Mouse (Mus musculus) left cerebral cortex, adult 2 months (tissue): ENCODE results near the gene Slc2a12. TPM values are rescaled to one million over a fixed set of nuclear protein-coding genes. Genes with fewer than 3 reads are reported as not detected.

Experiments used
- DNase-seq, 2 experiments: peaks; one replicate each; pipeline ENCODE4 v3.0.0; 2021 to 2022; ENCODE audit warnings: low spot score in 2 of 2, mixed read lengths in 1 of 2; ENCODE audit errors: extremely low spot score in 1 of 2
- H3K27ac ChIP-seq: fragments of 200-600 bp; 2 replicates; pipeline ENCODE4 v1.8.1; 2022
- H3K4me3 ChIP-seq: fragments of 200-600 bp; 2 replicates; pipeline ENCODE4 v1.8.1; 2022
- CTCF ChIP-seq: fragments of 200-600 bp; IDR thresholded peaks from 2 replicates; pipeline ENCODE4 v1.8.1; 2022; ENCODE audit warnings: antibody characterized with exemption, mild to moderate bottlenecking, moderate library complexity
- intact Hi-C: fragments of 180-260 bp; cut with DNase I; formaldehyde crosslinking; loops from one replicate; pipeline ENCODE4 v1.15.1; 2025
- total RNA-seq, 2 experiments: library from RNA; stranded (reverse); gene quantifications; 2 replicates each; pipeline ENCODE4 v1.2.3; 2021

Gene Slc2a12
- total RNA-seq, 2 experiments from 2014 or later, result 4.2 to 4.6 TPM

- TF ChIP-seq CTCF, result no peak
- Histone ChIP-seq H3K27ac (peak overlapping the region; percentile 76), H3K4me3 (no peak overlapping the region)
- DNase-seq, result peak in 1 of 2 experiments; percentile 16
- intact Hi-C loops, result no loop called here
Measured at GRCm38 (mm10) chr10:22631528-22631927, 13.3 kb upstream of the Slc2a12 start.

GRCm38 (mm10) chr10:22631956-22632355 is 12.9 kb upstream of the Slc2a12 start:
- no peak for TF ChIP-seq CTCF
- H3K27ac ChIP-seq, result peak overlapping the region; percentile 76
- intact Hi-C loops, result loop anchor here (2.0 kb wide), 1 partner anchor 69 kb away; no protein-coding TSS in a partner anchor
- DNase-seq, result no peak
- H3K4me3 ChIP-seq, result no peak overlapping the region

DNA sequence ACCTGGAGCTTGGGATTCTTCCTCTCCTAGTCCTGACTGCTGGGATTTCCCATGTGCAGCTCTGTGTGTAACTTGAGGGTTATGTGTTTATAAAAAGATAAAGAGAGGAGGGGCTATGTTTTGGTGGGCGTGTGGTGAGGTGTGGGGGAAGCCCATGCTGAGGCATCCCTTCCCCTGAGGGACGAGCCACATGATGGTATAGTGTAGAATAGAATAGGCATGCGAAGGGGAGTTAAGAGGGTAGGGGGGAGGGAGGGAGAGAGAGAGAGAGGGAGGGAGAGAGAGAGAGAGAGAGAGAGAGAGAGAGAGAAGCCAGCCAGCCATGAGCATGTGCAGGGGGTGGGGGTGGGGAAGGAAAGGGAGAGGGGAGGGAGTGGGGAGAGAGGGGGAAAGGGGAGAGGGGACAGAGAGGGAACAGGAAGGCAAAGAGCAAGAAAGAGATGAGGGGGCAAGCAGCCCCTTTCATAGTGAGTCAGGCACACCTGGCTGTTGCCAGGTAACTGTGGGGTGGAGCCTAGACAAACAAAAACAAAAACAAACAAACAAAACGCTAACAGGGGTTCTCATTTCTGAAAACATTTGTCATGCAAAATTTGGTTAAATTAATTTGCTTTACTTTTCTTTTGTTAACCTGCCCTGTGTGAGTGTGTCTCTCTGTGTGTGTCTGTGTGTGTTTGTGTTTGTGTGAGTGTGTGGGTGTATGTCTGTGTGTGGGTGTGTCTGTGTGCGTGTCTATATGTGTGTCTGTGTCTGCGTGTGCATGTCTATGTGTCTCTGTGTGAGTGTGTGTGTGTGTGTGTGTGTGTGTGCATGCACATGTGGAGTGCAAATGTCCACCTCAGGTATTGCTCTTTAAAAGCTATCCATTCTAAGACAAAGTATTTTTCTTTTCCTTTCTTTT is 11.2 kb upstream of the Slc2a12 start:
- intact Hi-C loops, result loop anchor here (2.0 kb wide), 1 partner anchor 67 kb away; no protein-coding TSS in a partner anchor
- no peak for DNase-seq
- no peak for TF ChIP-seq CTCF
- no peak overlapping the region for H3K4me3 ChIP-seq
- H3K27ac ChIP-seq, result no peak overlapping the region

GRCm38 (mm10) chr10:22637241-22637640 is 7.6 kb upstream of the Slc2a12 start:
- H3K27ac ChIP-seq, result no peak overlapping the region
- no peak overlapping the region for H3K4me3 ChIP-seq
- no peak for TF ChIP-seq CTCF
- no peak for DNase-seq
- intact Hi-C loops, result no loop called here

GRCm38 (mm10) chr10:22644171-22644570 is 640 bp upstream of the Slc2a12 start:
- Histone ChIP-seq H3K4me3 (peak overlapping the region; percentile 53), H3K27ac (peak overlapping the region; percentile 82; the same call in 1 of the 2 replicates)
- intact Hi-C loops, result no loop called here
- no peak for DNase-seq
- TF ChIP-seq CTCF, result no peak

DNA sequence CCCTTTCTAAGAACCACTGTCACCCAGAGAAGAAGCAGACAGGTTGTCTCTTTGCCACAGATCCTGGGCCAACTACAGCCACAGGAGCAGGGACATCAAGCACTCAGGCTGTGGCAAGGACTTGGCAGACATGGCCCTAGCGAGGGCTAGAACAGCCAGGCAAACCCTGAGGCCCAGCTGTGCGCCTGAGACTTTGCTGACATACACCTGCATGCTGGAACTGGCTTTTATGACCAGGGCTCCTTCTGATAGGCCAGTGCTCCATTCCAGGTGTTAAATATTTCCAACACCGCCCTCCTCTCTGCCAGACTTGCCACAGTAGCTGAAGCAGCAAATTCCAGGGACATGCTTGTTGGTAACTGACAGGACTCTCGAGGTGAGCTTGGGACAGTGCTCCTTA is 3.9 kb downstream of the Slc2a12 start:
- no peak for TF ChIP-seq CTCF
- no peak for DNase-seq
- Histone ChIP-seq H3K4me3 (no peak overlapping the region), H3K27ac (no peak overlapping the region)
- intact Hi-C loops, result no loop called here

- no peak overlapping the region for H3K4me3 ChIP-seq
- TF ChIP-seq CTCF, result no peak
- intact Hi-C loops, result no loop called here
- H3K27ac ChIP-seq, result no peak overlapping the region
- DNase-seq, result no peak
Measured at GRCm38 (mm10) chr10:22653820-22654219, 9.0 kb downstream of the Slc2a12 start.

DNA sequence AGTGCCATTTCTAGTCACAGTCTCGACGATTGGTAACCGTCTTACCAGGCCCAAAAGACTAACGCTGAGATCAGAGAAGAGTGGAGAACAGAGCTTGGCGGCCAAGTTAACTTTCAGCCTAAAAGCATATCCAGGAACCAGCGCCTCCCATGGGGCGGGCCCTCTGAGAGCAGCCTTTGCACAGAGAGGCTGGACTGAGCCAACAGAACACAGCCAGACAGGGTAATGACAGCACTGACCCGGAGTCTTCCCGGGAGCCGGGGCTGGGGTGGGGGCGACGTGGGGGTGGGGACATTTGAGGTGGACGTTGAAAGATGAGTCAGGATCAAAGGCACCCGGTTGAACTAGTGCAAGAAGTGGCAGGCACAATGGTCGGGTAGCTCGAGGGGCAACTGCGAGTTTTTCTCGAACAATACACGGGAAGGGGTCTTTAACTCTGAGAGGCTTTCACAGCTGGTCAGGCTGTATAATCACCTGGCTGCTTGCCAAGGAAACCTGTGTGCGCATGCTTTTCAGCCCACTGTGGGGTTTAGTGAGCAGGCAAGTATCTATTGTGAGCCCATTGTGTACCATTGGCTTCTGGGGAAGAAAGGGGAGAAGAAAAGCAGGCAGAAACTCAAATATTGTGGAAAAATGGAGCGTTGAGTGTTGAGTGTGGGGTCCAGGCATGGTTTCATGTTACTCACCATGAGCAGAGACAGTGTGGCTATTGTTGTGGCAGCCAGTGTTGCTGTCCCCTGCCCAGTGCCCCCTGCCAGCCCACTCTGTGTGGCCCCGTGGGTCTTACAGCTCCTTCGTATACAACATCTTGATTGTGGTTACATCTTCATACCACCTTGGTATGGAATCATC is 13.9 kb downstream of the Slc2a12 start:
- intact Hi-C loops, result no loop called here
- Histone ChIP-seq H3K4me3 (no peak overlapping the region), H3K27ac (no peak overlapping the region)
- TF ChIP-seq CTCF, result no peak
- DNase-seq, result no peak

- no peak overlapping the region for H3K27ac ChIP-seq
- H3K4me3 ChIP-seq, result no peak overlapping the region
- intact Hi-C loops, result no loop called here
- DNase-seq, result no peak
- no peak for TF ChIP-seq CTCF
Measured at GRCm38 (mm10) chr10:22659386-22659725, 14.5 kb downstream of the Slc2a12 start.

DNA sequence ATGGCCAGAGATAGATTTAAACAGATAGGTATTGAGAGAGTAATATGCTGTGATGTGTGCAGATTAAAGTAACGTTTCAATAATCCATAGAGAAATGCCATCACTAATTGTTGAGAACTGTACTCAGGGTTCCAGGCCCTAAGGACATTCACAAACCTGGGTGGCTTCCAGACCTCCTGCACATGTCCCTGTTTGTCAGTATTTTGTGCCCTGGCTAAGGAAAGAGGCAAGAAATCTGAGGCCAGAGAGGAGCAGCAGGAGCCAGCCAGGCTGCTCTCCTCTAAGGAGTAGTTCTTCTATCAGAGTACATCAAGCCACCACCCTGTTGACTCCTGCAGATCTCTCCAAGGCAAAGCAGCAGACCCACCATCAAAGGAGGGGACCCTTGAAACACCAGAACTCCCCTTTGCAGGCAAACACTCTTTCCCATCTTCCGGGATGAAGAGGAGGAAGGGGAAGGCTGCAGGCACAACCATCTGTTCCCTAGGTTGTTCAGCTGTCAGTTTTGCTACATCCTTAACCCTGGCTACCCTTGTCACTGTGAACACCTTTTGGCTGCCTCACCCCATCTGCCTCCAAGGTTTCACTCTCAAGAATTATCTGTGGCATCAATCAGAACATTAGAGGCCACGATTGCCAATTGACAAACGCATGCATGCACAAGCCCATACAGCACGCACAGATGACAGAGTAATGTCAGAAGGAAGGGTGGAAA is 15.6 kb downstream of the Slc2a12 start:
- Histone ChIP-seq H3K4me3 (no peak overlapping the region), H3K27ac (no peak overlapping the region)
- intact Hi-C loops, result no loop called here
- DNase-seq, result no peak
- no peak for TF ChIP-seq CTCF

DNA sequence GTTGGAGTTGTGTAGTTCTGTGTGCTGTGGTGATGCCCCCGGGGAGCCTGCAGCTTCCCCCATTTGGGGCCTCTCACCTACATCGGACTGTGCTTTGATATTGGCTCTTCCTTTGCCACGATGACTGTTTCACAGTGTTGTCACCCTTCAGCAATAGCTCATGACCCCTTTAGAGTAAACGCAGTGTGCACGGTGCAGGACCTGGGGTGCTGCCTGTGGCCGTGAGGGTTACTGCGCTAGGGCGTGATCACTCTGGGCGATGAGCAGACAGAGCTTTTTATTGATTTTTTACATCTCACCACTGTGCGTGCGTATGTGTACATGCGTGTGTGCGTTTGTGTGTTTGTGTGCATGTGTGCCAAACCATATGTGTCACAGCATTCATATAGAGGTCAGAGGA is 23.7 kb downstream of the Slc2a12 start:
- no peak overlapping the region for H3K27ac ChIP-seq
- H3K4me3 ChIP-seq, result no peak overlapping the region
- DNase-seq, result no peak
- TF ChIP-seq CTCF, result no peak
- intact Hi-C loops, result no loop called here

DNA sequence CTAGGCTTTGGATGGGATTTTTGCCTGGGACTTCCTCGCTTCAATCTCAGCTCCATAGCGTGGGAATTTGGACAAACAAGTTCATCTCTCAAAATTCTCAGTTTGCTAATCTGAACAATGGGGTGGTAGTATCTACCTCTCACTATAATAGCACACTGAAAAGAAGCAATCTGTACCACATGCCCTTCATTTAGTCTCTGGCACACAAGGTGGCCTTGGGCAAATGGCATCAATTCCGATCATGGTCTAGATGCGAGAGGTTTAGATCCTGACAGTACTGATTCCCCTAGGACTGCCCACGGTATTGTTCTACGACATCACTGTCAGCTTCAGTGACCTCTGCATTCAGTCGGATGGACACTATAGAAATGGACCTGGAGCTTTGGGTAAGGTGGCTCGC is 29.4 kb downstream of the Slc2a12 start:
- no peak overlapping the region for H3K27ac ChIP-seq
- H3K4me3 ChIP-seq, result no peak overlapping the region
- TF ChIP-seq CTCF, result no peak
- no peak for DNase-seq
- intact Hi-C loops, result no loop called here
